Mouse (Mus musculus): Measurements from ENCODE around the gene Nt5e.

The Nt5e gene

GRCm38 (mm10) chr9:88380542-88380941, 53.5 kb downstream of the Nt5e start:
- intact Hi-C loops (cut with DNase I): no loop called here

GRCm38 (mm10) chr9:88388826-88389225, 61.8 kb downstream of the Nt5e start:
- intact Hi-C loops (cut with DNase I): loop anchor here (5.0 kb wide), 1 partner anchor 73 kb away; no protein-coding TSS in a partner anchor

- intact Hi-C loops (cut with DNase I): no loop called here
These were observed 67.9 kb downstream of the Nt5e start for GRCm38 (mm10) chr9:88394852-88395251.

GRCm38 (mm10) chr9:88398461-88398860, 71.5 kb downstream of the Nt5e start:
- intact Hi-C loops (cut with DNase I): no loop called here

- intact Hi-C loops (cut with DNase I): loop anchor here (5.0 to 10.0 kb wide), 2 partner anchors 141 to 162 kb away; partner anchors contain the start of gene Zfp949
These were observed 77.1 kb downstream of the Nt5e start for GRCm38 (mm10) chr9:88404088-88404487.

- intact Hi-C loops (cut with DNase I): loop anchor here (5.0 to 10.0 kb wide), 2 partner anchors 140 to 162 kb away; partner anchors contain the start of gene Zfp949
These were observed 77.5 kb downstream of the Nt5e start for GRCm38 (mm10) chr9:88404515-88404914.

- intact Hi-C loops (cut with DNase I): loop anchor here (10.0 kb wide), 1 partner anchor 135 kb away; the partner anchor contains the start of gene Zfp949
These were observed 83.0 kb downstream of the Nt5e start for GRCm38 (mm10) chr9:88409978-88410377.

- intact Hi-C loops (cut with DNase I): no loop called here
These were observed 89.8 kb downstream of the Nt5e start for GRCm38 (mm10) chr9:88416752-88417151.
